Mouse (Mus musculus) kidney, adult 2 months (tissue): ENCODE measurements around the gene Cog5.

ENCODE experiments used
- CTCF ChIP-seq: fragments of 200-500 bp; conservative IDR thresholded peaks from 2 replicates; pipeline ENCODE4 v1.5.1; 2011; ENCODE audit warnings: low read depth, mild to moderate bottlenecking, control low read depth, low read length, moderate library complexity, mixed read lengths; ENCODE audit not compliant: insufficient read depth, insufficient read length
- POLR2A ChIP-seq: fragments of 200-500 bp; IDR thresholded peaks from one replicate; pipeline ENCODE4 v1.6.1; 2011; ENCODE audit warnings: low read depth, low read length, control low read depth

DNA sequence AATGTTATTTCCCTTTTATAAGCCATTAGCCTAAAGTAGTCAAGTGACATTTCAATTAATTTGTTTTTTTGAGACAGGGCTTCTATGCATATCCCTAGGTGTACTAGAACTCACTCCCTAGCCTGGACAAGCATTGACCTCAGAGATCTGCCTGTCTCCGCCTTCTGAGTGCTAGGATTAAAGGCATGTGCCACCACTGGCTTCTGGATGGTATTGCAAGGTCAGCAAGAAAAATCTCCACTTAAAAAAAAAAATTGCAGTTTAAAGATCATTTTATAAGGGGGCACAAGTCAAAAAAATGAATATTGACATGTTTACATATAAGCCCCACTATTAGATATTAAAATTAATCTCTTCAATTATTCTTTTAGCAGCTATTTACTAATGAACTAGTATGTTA lies 29.7 kb upstream of the Cog5 start:
- TF ChIP-seq POLR2A = no peak
- no peak for TF ChIP-seq CTCF
